Mouse (Mus musculus): ENCODE measurements around the gene Bicdl2.

DNA sequence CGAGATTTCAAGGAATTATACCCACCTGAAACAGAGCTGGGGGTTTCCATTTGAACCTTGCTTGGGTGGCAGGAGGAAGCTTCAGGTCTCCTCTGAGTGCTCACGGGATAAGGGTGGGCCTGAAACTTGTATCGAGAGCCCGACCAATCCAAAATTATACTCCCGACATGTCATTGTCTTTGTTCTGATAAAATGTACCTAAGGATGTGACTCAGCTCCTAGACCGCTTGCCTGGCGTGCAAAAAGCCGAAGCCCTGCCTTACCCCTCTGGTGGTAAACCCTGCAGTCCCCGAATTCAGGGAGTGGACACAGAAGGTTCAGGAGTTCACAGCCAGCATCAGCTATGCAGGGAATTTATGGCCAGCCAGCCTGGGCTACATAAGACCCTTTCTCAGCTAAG lies 20.0 kb downstream of the Bicdl2 start:
- TF ChIP-seq CTCF (conservative IDR thresholded peaks at IDR 0.05; ENCODE audit: low read length) = no peak
- TF ChIP-seq NANOG (IDR thresholded peaks at IDR 0.05; ENCODE audit: borderline replicate concordance, low read length) = no peak
